Mouse (Mus musculus) brown adipose tissue, adult 24 weeks (tissue): ENCODE results near the gene Serpinc1. TPM values are rescaled to one million over a fixed set of nuclear protein-coding genes. Genes with fewer than 3 reads are reported as not detected.
"Not testable (repeated sequence)": the region's sequence is repeated elsewhere in the genome, so short reads cannot be mapped to it uniquely, and the experiment has no call there.

ENCODE experiments used
- H3K27ac ChIP-seq: fragments of 200-500 bp; replicated peaks from 2 replicates; pipeline ENCODE4 v1.5.1; 2012; ENCODE audit warnings: low read depth, mild to moderate bottlenecking, low read length
- H3K4me1 ChIP-seq: fragments of 200-500 bp; 2 replicates; pipeline ENCODE4 v1.6.1; 2012; ENCODE audit warnings: low read length, mixed read lengths; ENCODE audit not compliant: control insufficient read depth, insufficient read depth, insufficient read length
- H3K4me3 ChIP-seq: fragments of 200-500 bp; 2 replicates; pipeline ENCODE4 v1.5.1; 2012; ENCODE audit warnings: low read depth, mild to moderate bottlenecking, low read length, moderate library complexity; ENCODE audit not compliant: insufficient read depth
- polyA plus RNA-seq: library from polyadenylated mRNA; stranded (reverse); fragments of >200 nt; gene quantifications from 2 replicates; pipeline ENCODE4 v1.2.4, GENCODE M21; 2012; ENCODE audit not compliant: missing spikeins, insufficient read depth, insufficient read length

The Serpinc1 gene
- polyA plus RNA-seq, result 3.2 TPM in 1 of 2 replicates, not detected in the other

GRCm38 (mm10) chr1:160978071-160978735 is at the start of gene Serpinc1:
TSS of gene Serpinc1 (plus strand) at chr1:160978585.
- Histone ChIP-seq H3K27ac (no peak within 1 kb of the TSS), H3K4me3 (no peak within 1 kb of the TSS)

GRCm38 (mm10) chr1:160931320-160931719 is 47.1 kb upstream of the Serpinc1 start:
- H3K4me1 ChIP-seq, result peaks cover 3% of the 10 kb centered on the region
- H3K4me3 ChIP-seq, result no peak overlapping the region
- H3K27ac ChIP-seq, result no peak overlapping the region

More at GRCm38 (mm10) chr1:160978071-160978735, at the start of gene Serpinc1:
- H3K4me1 ChIP-seq, result peaks cover 2% of the 10 kb centered on the region; the same call in 1 of the 2 replicates

- no peaks in the 10 kb centered on the region; the same call in 1 of the 2 replicates for H3K4me1 ChIP-seq
- no peak overlapping the region for H3K4me3 ChIP-seq
- H3K27ac ChIP-seq, result no peak overlapping the region
These were observed 44.4 kb upstream of the Serpinc1 start for GRCm38 (mm10) chr1:160933896-160934482.

GRCm38 (mm10) chr1:160935551-160935950 is 42.8 kb upstream of the Serpinc1 start:
- Histone ChIP-seq H3K4me1 (no peaks in the 10 kb centered on the region), H3K27ac (no peak overlapping the region), H3K4me3 (no peak overlapping the region)

GRCm38 (mm10) chr1:160963199-160963598 is 15.2 kb upstream of the Serpinc1 start:
- H3K27ac ChIP-seq, result no peak overlapping the region
- H3K4me3 ChIP-seq, result no peak overlapping the region
- no peaks in the 10 kb centered on the region for H3K4me1 ChIP-seq

GRCm38 (mm10) chr1:160967268-160967667 is 11.1 kb upstream of the Serpinc1 start:
- H3K27ac ChIP-seq, result no peak overlapping the region
- no peaks in the 10 kb centered on the region for H3K4me1 ChIP-seq
- no peak overlapping the region for H3K4me3 ChIP-seq

- no peak overlapping the region for H3K4me3 ChIP-seq
- H3K4me1 ChIP-seq, result no peaks in the 10 kb centered on the region
- H3K27ac ChIP-seq, result no peak overlapping the region
These were observed 9.7 kb upstream of the Serpinc1 start for GRCm38 (mm10) chr1:160968643-160969042.

- H3K27ac ChIP-seq, result no peak overlapping the region
- H3K4me3 ChIP-seq, result no peak overlapping the region
- peaks cover 2% of the 10 kb centered on the region; the same call in 1 of the 2 replicates for H3K4me1 ChIP-seq
These were observed 1.6 kb downstream of the Serpinc1 start for GRCm38 (mm10) chr1:160980021-160980420.

- H3K4me3 ChIP-seq, result no peak overlapping the region
- no peak overlapping the region for H3K27ac ChIP-seq
- peaks cover 2% of the 10 kb centered on the region; the same call in 1 of the 2 replicates for H3K4me1 ChIP-seq
These were observed 2.3 kb downstream of the Serpinc1 start for GRCm38 (mm10) chr1:160980537-160981234.

GRCm38 (mm10) chr1:160981337-160981736 is 3.0 kb downstream of the Serpinc1 start:
- Histone ChIP-seq H3K4me3 (no peak overlapping the region), H3K27ac (no peak overlapping the region), H3K4me1 (peaks cover 2% of the 10 kb centered on the region; the same call in 1 of the 2 replicates)

GRCm38 (mm10) chr1:160982887-160983286 is 4.5 kb downstream of the Serpinc1 start:
- Histone ChIP-seq H3K4me3 (no peak overlapping the region), H3K4me1 (peaks cover 2% of the 10 kb centered on the region; the same call in 1 of the 2 replicates), H3K27ac (no peak overlapping the region)

GRCm38 (mm10) chr1:160984731-160985130 is 6.3 kb downstream of the Serpinc1 start:
- H3K4me1 ChIP-seq, H3K4me3 ChIP-seq, H3K27ac ChIP-seq: not testable (repeated sequence)

- Histone ChIP-seq H3K4me1 (peaks cover 2% of the 10 kb centered on the region; the same call in 1 of the 2 replicates), H3K27ac (no peak overlapping the region), H3K4me3 (no peak overlapping the region)
These were observed 7.1 kb downstream of the Serpinc1 start for GRCm38 (mm10) chr1:160985477-160985876.

- Histone ChIP-seq H3K4me3 (no peak overlapping the region), H3K4me1 (peaks cover under 1% of the 10 kb centered on the region; the same call in 1 of the 2 replicates), H3K27ac (no peak overlapping the region)
These were observed 8.7 kb downstream of the Serpinc1 start for GRCm38 (mm10) chr1:160986881-160987635.

GRCm38 (mm10) chr1:160989395-160989794 is 11.0 kb downstream of the Serpinc1 start:
- H3K27ac ChIP-seq, result no peak overlapping the region
- no peak overlapping the region for H3K4me3 ChIP-seq
- H3K4me1 ChIP-seq, result no peaks in the 10 kb centered on the region
